Mouse (Mus musculus) heart, postnatal 0 days (tissue): ENCODE data around the gene Abcg4. TPM values are rescaled to one million over a fixed set of nuclear protein-coding genes. Genes with fewer than 3 reads are reported as not detected.
A peak's percentile ranks its signal among the peaks of the same experiment; 100 is the strongest.

Source experiments
- ATAC-seq: fragments of 200-750 bp; cut with Nextera tagmentation; 2 replicates; pipeline ENCODE4 v1.8.0; 2017; ENCODE audit warnings: low read depth, moderate number of reproducible peaks, moderate library complexity; ENCODE audit not compliant: insufficient read depth
- DNase-seq: peaks from one replicate; pipeline ENCODE4 v3.0.0-alpha.2; 2016; ENCODE audit warnings: low spot score
- H3K27ac ChIP-seq: fragments of 300-500 bp; sonication (generic); 2 replicates; pipeline ENCODE4 v1.5.1; 2014; ENCODE audit warnings: low read depth, mild to moderate bottlenecking
- H3K27me3 ChIP-seq: fragments of 300-500 bp; sonication (generic); 2 replicates; pipeline ENCODE4 v1.6.1; 2014; ENCODE audit warnings: low read length, mixed read lengths; ENCODE audit not compliant: control insufficient read depth, insufficient read depth
- H3K36me3 ChIP-seq: fragments of 300-500 bp; sonication (generic); replicated peaks from 2 replicates; pipeline ENCODE4 v1.6.1; 2014; ENCODE audit warnings: low read length, mixed read lengths; ENCODE audit not compliant: control insufficient read depth, insufficient read depth
- H3K4me1 ChIP-seq: fragments of 300-500 bp; sonication (generic); 2 replicates; pipeline ENCODE4 v1.6.1; 2014; ENCODE audit warnings: antibody characterized with exemption; ENCODE audit not compliant: control insufficient read depth, insufficient read depth
- H3K4me2 ChIP-seq: fragments of 300-500 bp; sonication (generic); 2 replicates; pipeline ENCODE4 v1.6.1; 2014; ENCODE audit warnings: low read depth, mild to moderate bottlenecking, low read length, moderate library complexity
- H3K4me3 ChIP-seq: fragments of 300-500 bp; sonication (generic); 2 replicates; pipeline ENCODE4 v1.5.1; 2014; ENCODE audit warnings: low read depth, low read length
- H3K9ac ChIP-seq: fragments of 300-500 bp; sonication (generic); replicated peaks from 2 replicates; pipeline ENCODE4 v1.6.1; 2014; ENCODE audit warnings: low read depth, low read length, mixed read lengths
- H3K9me3 ChIP-seq: fragments of 300-500 bp; sonication (generic); replicated peaks from 2 replicates; pipeline ENCODE4 v1.6.1; 2016; ENCODE audit warnings: low read length; ENCODE audit not compliant: control insufficient read depth
- CTCF ChIP-seq: IDR thresholded peaks from 2 replicates; pipeline ENCODE4 v1.5.1; 2016; ENCODE audit warnings: antibody characterized with exemption, control low read depth, low read depth
- EP300 ChIP-seq: IDR thresholded peaks from 2 replicates; pipeline ENCODE4 v1.6.1; 2016; ENCODE audit warnings: antibody characterized with exemption, low read depth
- WGBS: fragments of 180-500 bp; shearing (Covaris S2); extraction: QIAGEN DNeasy Blood & Tissue Kit; methylation state at CpG from one replicate; pipeline ENCODE4 v1.1.7; 2014; 5-methylcytosine and 5-hydroxymethylcytosine counted together
- polyA plus RNA-seq: library from polyadenylated mRNA; unstranded; fragments of >200 nt; fragmentation: Nextera tagmentation; extraction: Ambion mirVana; gene quantifications from 2 replicates; pipeline ENCODE4 v1.2.1, GENCODE M21; 2015
- total RNA-seq: library from RNA; depleted of rRNA; stranded (reverse); fragments of >200 nt; gene quantifications from 2 replicates; pipeline ENCODE4 v1.2.3, GENCODE M21; 2014; ENCODE audit warnings: low replicate concordance

Abcg4 gene
- total and polyA plus RNA-seq, 2 experiments from 2014 or later = 0.49 to 2.1 TPM

DNA sequence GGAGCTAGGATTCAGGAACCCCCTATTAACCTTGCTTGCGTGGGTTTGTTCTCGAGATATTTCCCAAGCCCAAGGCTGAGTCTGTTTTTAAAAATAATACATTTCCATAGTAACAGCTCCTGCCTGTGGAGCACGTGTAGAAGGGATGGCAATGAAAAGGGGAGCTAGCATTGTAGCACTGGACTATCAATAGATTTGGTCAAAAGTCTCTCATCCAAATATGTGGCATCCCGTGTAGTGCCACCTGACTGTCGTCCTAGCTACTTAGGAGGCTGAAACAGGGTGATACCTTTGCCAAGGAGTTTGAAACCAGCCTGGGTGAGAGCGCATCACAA lies 32.4 kb upstream of the Abcg4 start:
- H3K4me1 ChIP-seq = peaks cover 22% of the 10 kb centered on the region
- H3K4me3 ChIP-seq = peak overlapping the region; percentile 96
- DNase-seq = peak; percentile 72
- no peaks in the 10 kb centered on the region for H3K9me3 ChIP-seq
- peak overlapping the region; percentile 89 for H3K4me2 ChIP-seq
- H3K27ac ChIP-seq = peak overlapping the region; percentile 77
- ATAC-seq = peak; percentile 19; the same call in 1 of the 2 replicates
- WGBS = 17% methylated on average over 6 of the region's 6 CpGs
- peaks cover 11% of the 10 kb centered on the region for H3K36me3 ChIP-seq
- H3K9ac ChIP-seq = peak overlapping the region; percentile 29; the same call in 1 of the 2 replicates
- no peaks in the 10 kb centered on the region for H3K27me3 ChIP-seq
- TF ChIP-seq CTCF = no peak
- TF ChIP-seq EP300 = no peak

DNA sequence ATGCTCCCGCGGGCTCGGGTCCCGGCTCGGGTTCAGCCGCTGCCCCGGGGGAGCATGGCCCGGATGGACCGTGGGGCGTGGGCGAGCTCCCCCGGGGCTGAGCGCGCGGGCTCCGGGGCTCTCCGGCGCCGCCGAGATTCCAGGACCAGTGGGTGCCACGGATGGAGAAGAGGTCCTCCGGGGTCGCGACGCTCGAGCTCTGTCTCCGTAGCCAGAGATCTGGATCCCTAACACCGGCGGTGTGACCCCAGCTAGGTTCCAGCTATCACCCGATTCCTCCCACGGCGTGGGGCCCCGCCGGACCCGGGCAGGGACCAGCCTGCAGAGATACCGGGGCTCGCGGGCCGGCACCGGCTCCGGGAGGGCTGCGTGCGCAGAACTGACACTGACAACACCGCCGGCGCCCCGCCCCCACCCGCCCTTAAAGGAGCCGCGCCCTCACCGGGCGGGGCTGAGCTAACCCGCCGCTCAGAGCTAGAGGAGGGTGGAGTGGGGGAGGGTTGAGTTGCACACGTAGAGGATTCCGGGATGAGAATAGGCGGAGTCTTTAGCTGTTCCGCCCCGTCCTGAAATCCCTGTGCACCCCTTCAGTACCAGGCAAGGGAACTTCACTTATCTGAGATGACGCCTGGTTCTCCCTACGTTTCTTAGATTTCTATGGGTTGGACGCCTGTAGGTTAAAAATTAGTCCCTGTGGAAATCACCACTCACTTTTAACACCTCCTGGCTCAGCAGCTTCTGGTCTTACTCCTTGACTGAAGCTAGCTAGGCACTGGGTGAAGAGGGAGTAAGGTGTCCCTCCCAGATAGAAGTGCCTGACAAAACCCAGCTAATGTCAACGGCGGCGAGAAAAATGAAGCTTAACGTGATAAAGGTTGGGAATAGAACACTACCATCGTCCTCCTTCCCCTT lies 31.7 kb upstream of the Abcg4 start, which contains the start of gene C2cd2l:
C2cd2l (minus strand) TSS at position 399 of the 912 bp plus-strand sequence.
- Histone ChIP-seq H3K4me2 (peak within 1 kb of the TSS; percentile 89), H3K27me3 (no peaks in the 10 kb centered on the region), H3K36me3 (peaks cover 18% of the 10 kb centered on the region), H3K4me1 (peaks cover 20% of the 10 kb centered on the region), H3K9ac (peak within 1 kb of the TSS; percentile 88), H3K9me3 (no peaks in the 10 kb centered on the region), H3K4me3 (peak within 1 kb of the TSS; percentile 96), H3K27ac (peak within 1 kb of the TSS; percentile 77)
- ATAC-seq (peak; percentile 99), DNase-seq (peak; percentile 99)
- WGBS = under 1% methylated on average over 67 of the region's 67 CpGs
- TF ChIP-seq EP300 = peak; percentile 86; the same call in 1 of the 2 replicates
- no peak for TF ChIP-seq CTCF

DNA sequence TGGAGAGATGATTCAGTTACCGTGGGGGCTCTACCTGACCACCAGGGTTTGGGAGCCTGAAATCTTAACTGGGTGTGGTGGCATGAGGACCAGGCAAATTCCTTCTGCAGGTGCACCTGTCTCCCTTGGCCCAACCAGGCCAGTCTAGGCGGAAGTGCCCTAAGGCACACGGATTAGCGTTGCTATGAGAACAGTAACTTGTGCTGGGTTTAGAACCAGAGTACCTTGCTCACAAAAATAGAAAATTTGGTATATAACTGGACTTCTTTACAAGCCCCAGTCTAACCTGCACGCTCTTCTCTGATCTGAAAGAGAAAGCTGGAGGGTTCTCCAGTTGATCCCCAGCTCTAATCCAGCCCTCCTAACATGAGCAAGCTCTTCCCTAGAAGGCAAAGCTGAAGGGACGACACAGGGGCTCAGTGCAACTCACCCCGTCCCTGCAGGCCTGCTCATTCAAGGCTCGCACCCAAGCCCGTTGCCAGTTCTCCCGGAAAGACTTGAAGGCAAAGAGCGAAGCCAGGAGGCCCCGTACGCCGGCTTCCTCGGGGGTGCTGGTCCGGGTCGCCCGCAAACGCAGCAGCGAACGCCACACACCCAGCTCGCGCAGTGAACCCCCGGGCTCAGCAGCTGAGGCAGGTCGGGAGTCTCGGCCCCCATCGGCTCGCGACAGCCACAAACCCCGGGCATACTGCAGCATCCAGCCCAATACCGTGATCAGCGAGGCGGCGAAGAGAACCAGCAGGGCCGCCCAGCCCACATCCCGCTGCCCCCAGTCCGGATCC lies 30.9 kb upstream of the Abcg4 start:
- Histone ChIP-seq H3K36me3 (peaks cover 26% of the 10 kb centered on the region), H3K4me2 (peak overlapping the region; percentile 89), H3K4me1 (peaks cover 20% of the 10 kb centered on the region), H3K27me3 (no peaks in the 10 kb centered on the region), H3K9ac (peak overlapping the region; percentile 88), H3K9me3 (no peaks in the 10 kb centered on the region), H3K4me3 (peak overlapping the region; percentile 96), H3K27ac (peak overlapping the region; percentile 72)
- ATAC-seq = no peak; the same call in 1 of the 2 replicates
- TF ChIP-seq EP300 (no peak), CTCF (no peak)
- DNase-seq = no peak
- 4% methylated on average over 37 of the region's 37 CpGs for WGBS

DNA sequence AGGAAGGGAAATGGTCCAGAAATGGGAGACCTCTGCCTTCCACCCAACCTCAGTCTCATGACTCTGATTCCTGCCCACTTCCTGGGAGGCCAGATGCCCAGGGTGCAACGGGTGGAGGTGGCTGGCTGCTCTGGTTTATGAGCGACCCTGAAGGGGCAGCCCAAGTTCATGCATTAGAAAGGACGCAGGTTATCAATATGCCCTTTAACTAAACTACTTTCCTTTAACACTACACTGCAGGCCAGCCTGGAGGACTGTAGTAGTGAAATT lies 30.3 kb upstream of the Abcg4 start:
- peaks cover 20% of the 10 kb centered on the region for H3K4me1 ChIP-seq
- H3K27me3 ChIP-seq = no peaks in the 10 kb centered on the region
- H3K27ac ChIP-seq = no peak overlapping the region
- H3K4me2 ChIP-seq = peak overlapping the region; percentile 89
- peaks cover 31% of the 10 kb centered on the region for H3K36me3 ChIP-seq
- no peak for TF ChIP-seq EP300
- TF ChIP-seq CTCF = no peak
- DNase-seq (no peak), ATAC-seq (no peak)
- no peaks in the 10 kb centered on the region for H3K9me3 ChIP-seq
- H3K9ac ChIP-seq = peak overlapping the region; percentile 88
- peak overlapping the region; percentile 96 for H3K4me3 ChIP-seq
- WGBS = 32% methylated on average over 3 of the region's 3 CpGs

DNA sequence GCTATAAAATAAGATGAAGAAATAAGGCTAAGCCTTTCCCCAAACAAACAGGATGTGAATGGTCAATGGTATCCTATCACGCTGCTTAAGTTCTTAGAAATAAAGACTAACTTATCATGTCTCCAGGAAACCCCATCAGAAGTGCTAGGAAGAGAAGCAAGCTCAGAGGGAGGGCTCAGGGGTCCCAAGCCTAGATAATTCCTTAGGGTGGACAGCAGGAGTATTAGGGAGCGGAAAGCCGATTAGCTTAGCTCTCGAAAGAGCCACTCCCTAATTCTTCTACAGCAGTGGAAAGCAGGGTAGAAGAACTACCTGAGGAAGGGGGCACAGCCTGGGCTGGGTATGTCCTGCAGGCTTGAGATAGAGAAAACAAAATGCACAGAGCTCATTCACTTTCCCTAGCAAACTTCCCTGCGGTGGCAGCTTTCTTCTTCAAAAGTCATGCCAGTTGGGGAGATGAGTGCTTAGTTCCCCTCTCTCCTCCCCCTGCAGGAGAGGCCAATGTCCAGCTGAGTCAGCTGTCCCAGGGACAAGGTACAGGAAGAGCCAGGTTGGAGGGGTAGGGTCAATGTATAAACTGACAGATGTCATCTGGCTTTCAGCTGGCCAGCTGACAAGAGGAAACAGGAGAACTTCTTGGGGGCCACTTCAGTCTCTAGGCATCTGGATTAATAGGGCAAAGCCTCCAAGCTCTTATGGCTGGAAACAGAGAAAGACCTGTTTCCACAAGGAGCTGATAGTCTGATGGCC lies 29.8 kb upstream of the Abcg4 start:
- WGBS = 53% methylated on average over 5 of the region's 5 CpGs
- no peaks in the 10 kb centered on the region for H3K9me3 ChIP-seq
- H3K27me3 ChIP-seq = no peaks in the 10 kb centered on the region
- no peak for ATAC-seq
- peak overlapping the region; percentile 96 for H3K4me3 ChIP-seq
- peak overlapping the region; percentile 88 for H3K9ac ChIP-seq
- H3K4me2 ChIP-seq = peak overlapping the region; percentile 89
- no peak for DNase-seq
- peaks cover 37% of the 10 kb centered on the region for H3K36me3 ChIP-seq
- no peak for TF ChIP-seq CTCF
- TF ChIP-seq EP300 = no peak
- peaks cover 20% of the 10 kb centered on the region for H3K4me1 ChIP-seq
- no peak overlapping the region for H3K27ac ChIP-seq
